Mouse (Mus musculus): Measurements from ENCODE around the gene Chst14. TPM values are rescaled to one million over a fixed set of nuclear protein-coding genes. Genes with fewer than 3 reads are reported as not detected.

Gene Chst14
- polyA plus RNA-seq, 1 experiment from 2014 or later, result 13.8 TPM

- Histone ChIP-seq H3K4me3 (no peak overlapping the region), H3K27ac (no peak overlapping the region), H3K9me3 (no peaks in the 10 kb centered on the region), H3K4me1 (peaks cover 10% of the 10 kb centered on the region), H3K36me3 (replicated peaks) (no peaks in the 10 kb centered on the region), H3K27me3 (ENCODE audit: poor library complexity, severe bottlenecking) (peaks cover 5% of the 10 kb centered on the region; the same call in 1 of the 2 replicates)
- no peak for DNase-seq (ENCODE audit: extremely low spot score, low spot score)
- WGBS, result 34% methylated on average over 2 of the region's 2 CpGs
Measured at GRCm38 (mm10) chr2:118959644-118960043, 33.3 kb downstream of the Chst14 start.

- no peak overlapping the region for H3K4me3 ChIP-seq
- peaks cover 10% of the 10 kb centered on the region for H3K4me1 ChIP-seq
- DNase-seq (ENCODE audit: extremely low spot score, low spot score), result no peak
- peaks cover 5% of the 10 kb centered on the region; the same call in 1 of the 2 replicates for H3K27me3 ChIP-seq (ENCODE audit: poor library complexity, severe bottlenecking)
- WGBS, result 93% methylated on average over 2 of the region's 2 CpGs
- no peak overlapping the region for H3K27ac ChIP-seq
- H3K36me3 ChIP-seq (replicated peaks), result no peaks in the 10 kb centered on the region
- no peaks in the 10 kb centered on the region for H3K9me3 ChIP-seq
Measured at GRCm38 (mm10) chr2:118960413-118960812, 34.1 kb downstream of the Chst14 start.

- Histone ChIP-seq H3K4me3 (no peak overlapping the region), H3K36me3 (replicated peaks) (no peaks in the 10 kb centered on the region), H3K9me3 (no peaks in the 10 kb centered on the region), H3K27me3 (ENCODE audit: poor library complexity, severe bottlenecking) (peaks cover 5% of the 10 kb centered on the region; the same call in 1 of the 2 replicates), H3K27ac (no peak overlapping the region), H3K4me1 (peaks cover 10% of the 10 kb centered on the region)
- DNase-seq (ENCODE audit: extremely low spot score, low spot score), result no peak
- WGBS, result 69% methylated on average over 2 of the region's 2 CpGs
Measured at GRCm38 (mm10) chr2:118961546-118961945, 35.2 kb downstream of the Chst14 start.

GRCm38 (mm10) chr2:118963007-118963675 lies 36.8 kb downstream of the Chst14 start:
- WGBS, result 66% methylated on average over 9 of the region's 9 CpGs
- no peak overlapping the region for H3K4me3 ChIP-seq
- no peak for DNase-seq (ENCODE audit: extremely low spot score, low spot score)
- H3K27me3 ChIP-seq (ENCODE audit: poor library complexity, severe bottlenecking), result peaks cover 5% of the 10 kb centered on the region; the same call in 1 of the 2 replicates
- peaks cover 10% of the 10 kb centered on the region for H3K4me1 ChIP-seq
- H3K36me3 ChIP-seq (replicated peaks), result no peaks in the 10 kb centered on the region
- H3K9me3 ChIP-seq, result no peaks in the 10 kb centered on the region
- no peak overlapping the region for H3K27ac ChIP-seq

GRCm38 (mm10) chr2:118963676-118964012 lies 37.3 kb downstream of the Chst14 start:
- peaks cover 10% of the 10 kb centered on the region for H3K4me1 ChIP-seq
- no peak for DNase-seq (ENCODE audit: extremely low spot score, low spot score)
- H3K4me3 ChIP-seq, result no peak overlapping the region
- H3K27ac ChIP-seq, result no peak overlapping the region
- H3K27me3 ChIP-seq (ENCODE audit: poor library complexity, severe bottlenecking), result peaks cover 5% of the 10 kb centered on the region; the same call in 1 of the 2 replicates
- no peaks in the 10 kb centered on the region for H3K36me3 ChIP-seq (replicated peaks)
- WGBS, result 85% methylated on average over 7 of the region's 7 CpGs
- no peaks in the 10 kb centered on the region for H3K9me3 ChIP-seq

- Histone ChIP-seq H3K27me3 (ENCODE audit: poor library complexity, severe bottlenecking) (peaks cover 46% of the 10 kb centered on the region), H3K27ac (no peak overlapping the region), H3K4me3 (no peak overlapping the region), H3K4me1 (peaks cover 6% of the 10 kb centered on the region), H3K36me3 (replicated peaks) (no peaks in the 10 kb centered on the region), H3K9me3 (no peaks in the 10 kb centered on the region)
- DNase-seq (ENCODE audit: extremely low spot score, low spot score), result no peak
- 87% methylated on average over 11 of the region's 11 CpGs for WGBS
Measured at GRCm38 (mm10) chr2:118969585-118970147, 43.4 kb downstream of the Chst14 start.

GRCm38 (mm10) chr2:118972048-118972447 lies 45.8 kb downstream of the Chst14 start:
- no peak overlapping the region for H3K27ac ChIP-seq
- peaks cover 25% of the 10 kb centered on the region for H3K4me1 ChIP-seq
- no peak for DNase-seq (ENCODE audit: extremely low spot score, low spot score)
- H3K27me3 ChIP-seq (ENCODE audit: poor library complexity, severe bottlenecking), result peaks cover 70% of the 10 kb centered on the region
- H3K4me3 ChIP-seq, result no peak overlapping the region
- no peaks in the 10 kb centered on the region for H3K9me3 ChIP-seq
- 80% methylated on average over 5 of the region's 5 CpGs for WGBS
- H3K36me3 ChIP-seq (replicated peaks), result no peaks in the 10 kb centered on the region

- no peaks in the 10 kb centered on the region for H3K9me3 ChIP-seq
- H3K36me3 ChIP-seq (replicated peaks), result no peaks in the 10 kb centered on the region
- peak overlapping the region; percentile 51 for H3K4me3 ChIP-seq
- peak overlapping the region; percentile 67 for H3K27ac ChIP-seq
- H3K27me3 ChIP-seq (ENCODE audit: poor library complexity, severe bottlenecking), result peaks cover 77% of the 10 kb centered on the region
- peak; percentile 89 for DNase-seq (ENCODE audit: extremely low spot score, low spot score)
- H3K4me1 ChIP-seq, result peaks cover 26% of the 10 kb centered on the region
- WGBS, result 1% methylated on average over 33 of the region's 33 CpGs
Measured at GRCm38 (mm10) chr2:118972687-118973376, 46.5 kb downstream of the Chst14 start.

- Histone ChIP-seq H3K4me1 (peaks cover 26% of the 10 kb centered on the region), H3K9me3 (no peaks in the 10 kb centered on the region), H3K36me3 (replicated peaks) (no peaks in the 10 kb centered on the region), H3K27me3 (ENCODE audit: poor library complexity, severe bottlenecking) (peaks cover 78% of the 10 kb centered on the region), H3K4me3 (peak overlapping the region; percentile 63), H3K27ac (no peak overlapping the region)
- WGBS, result 6% methylated on average over 15 of the region's 15 CpGs
- DNase-seq (ENCODE audit: extremely low spot score, low spot score), result no peak
Measured at GRCm38 (mm10) chr2:118975855-118976254, 49.6 kb downstream of the Chst14 start.

GRCm38 (mm10) chr2:118976282-118976929 lies 50.1 kb downstream of the Chst14 start:
- peaks cover 26% of the 10 kb centered on the region for H3K4me1 ChIP-seq
- WGBS, result 1% methylated on average over 57 of the region's 57 CpGs
- DNase-seq (ENCODE audit: extremely low spot score, low spot score), result peak; percentile 83
- H3K27me3 ChIP-seq (ENCODE audit: poor library complexity, severe bottlenecking), result peaks cover 72% of the 10 kb centered on the region
- no peaks in the 10 kb centered on the region for H3K9me3 ChIP-seq
- peak overlapping the region; percentile 80 for H3K27ac ChIP-seq
- H3K36me3 ChIP-seq (replicated peaks), result no peaks in the 10 kb centered on the region
- peak overlapping the region; percentile 63 for H3K4me3 ChIP-seq

GRCm38 (mm10) chr2:118976941-118977340 lies 50.6 kb downstream of the Chst14 start:
- H3K9me3 ChIP-seq, result no peaks in the 10 kb centered on the region
- DNase-seq (ENCODE audit: extremely low spot score, low spot score), result no peak
- H3K36me3 ChIP-seq (replicated peaks), result no peaks in the 10 kb centered on the region
- WGBS, result 19% methylated on average over 5 of the region's 5 CpGs
- peaks cover 26% of the 10 kb centered on the region for H3K4me1 ChIP-seq
- H3K4me3 ChIP-seq, result peak overlapping the region; percentile 63
- H3K27ac ChIP-seq, result peak overlapping the region; percentile 80; the same call in 1 of the 2 replicates
- H3K27me3 ChIP-seq (ENCODE audit: poor library complexity, severe bottlenecking), result peaks cover 67% of the 10 kb centered on the region

GRCm38 (mm10) chr2:118978064-118978463 lies 51.8 kb downstream of the Chst14 start:
- H3K4me1 ChIP-seq, result peaks cover 21% of the 10 kb centered on the region
- no peaks in the 10 kb centered on the region for H3K9me3 ChIP-seq
- H3K36me3 ChIP-seq (replicated peaks), result no peaks in the 10 kb centered on the region
- peaks cover 63% of the 10 kb centered on the region for H3K27me3 ChIP-seq (ENCODE audit: poor library complexity, severe bottlenecking)
- H3K27ac ChIP-seq, result no peak overlapping the region
- no peak overlapping the region for H3K4me3 ChIP-seq
- WGBS, result 28% methylated on average over 6 of the region's 6 CpGs
- DNase-seq (ENCODE audit: extremely low spot score, low spot score), result no peak

All from forebrain, embryonic 10.5 days (tissue).